Mouse (Mus musculus) ES-Bruce4 (cell line): ENCODE results near the gene Gm45716.

Experiments used
- CTCF ChIP-seq: IDR thresholded peaks from one replicate; pipeline ENCODE4 v1.8.1; 2011; ENCODE audit warnings: low read depth, low read length
- EP300 ChIP-seq: IDR thresholded peaks from 2 replicates; pipeline ENCODE4 v1.6.1; 2011; ENCODE audit warnings: low read depth, low read length; ENCODE audit not compliant: insufficient read depth
- POLR2A ChIP-seq: IDR thresholded peaks from one replicate; pipeline ENCODE4 v1.8.1; 2011; ENCODE audit warnings: low read length; ENCODE audit not compliant: insufficient read depth

DNA sequence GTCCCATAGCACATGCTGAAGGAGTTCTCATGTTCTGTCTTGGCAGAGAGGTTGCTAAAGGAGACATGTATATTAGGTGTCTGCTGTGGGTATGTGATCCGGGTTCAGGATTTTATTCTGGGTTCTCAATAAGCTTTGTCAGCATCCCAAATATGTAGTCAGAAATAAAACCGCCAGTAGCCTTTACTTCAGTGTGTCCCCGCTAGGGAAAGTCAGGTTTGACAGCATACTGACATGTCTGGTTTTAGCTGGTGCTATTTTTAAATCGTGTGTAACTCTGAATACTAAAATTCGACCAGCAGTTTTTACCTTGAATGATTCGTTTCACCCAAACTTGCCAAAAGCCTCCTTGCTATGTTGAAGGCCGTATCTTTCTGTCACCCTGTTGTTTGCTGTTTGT lies 78.1 kb downstream of the Gm45716 start:
- TF ChIP-seq POLR2A (no peak), CTCF (no peak), EP300 (no peak)
